ENCODE assay signal across 17 mouse cellular contexts in genomic region chr14:30425876-30426275, GRCm38 (mm10). TPM values are rescaled to one million over a fixed set of nuclear protein-coding genes. Genes with fewer than 3 reads are reported as not detected.
DNase-seq lines count a peak whose midpoint lies in the region; ATAC-seq and TF ChIP-seq lines count a peak whose summit lies in the region.
"Had no signal": no experiment of that assay in that cellular context is flagged by ENCODE, and none has a peak within 500 bp of the region (broad histone marks: within the 10 kb centered on the region; RNA-seq: fewer than 3 reads in every experiment).

No protein-coding gene starts in this region.

- H3K27me3 ChIP-seq in heart, embryonic 13.5 days (replicated peaks) = no peaks in the 10 kb centered on the region
- no peaks in the 10 kb centered on the region for H3K27me3 ChIP-seq in heart, embryonic 10.5 days (ENCODE audit: insufficient read depth, poor library complexity, severe bottlenecking)
- H3K27me3 ChIP-seq in hindbrain, embryonic 12.5 days = no peaks in the 10 kb centered on the region
- no peaks in the 10 kb centered on the region for H3K27me3 ChIP-seq in neural tube, embryonic 13.5 days
- H3K27me3 ChIP-seq: embryonic facial prominence, embryonic 13.5 days had no signal

- TF ChIP-seq CTCF in brain, embryonic 14.5 days (IDR thresholded peaks at IDR 0.05; ENCODE audit: borderline replicate concordance, extremely low read depth, insufficient read depth, insufficient read length) = no peak
- no peak for TF ChIP-seq CTCF in left cerebral cortex, adult 2 months (IDR thresholded peaks at IDR 0.05)

- no peak overlapping the region for H3K4me3 ChIP-seq in heart, embryonic 13.5 days
- H3K4me3 ChIP-seq in heart, embryonic 10.5 days = no peak overlapping the region
- H3K4me3 ChIP-seq in hindbrain, embryonic 12.5 days = no peak overlapping the region
- no peak overlapping the region for H3K4me3 ChIP-seq in neural tube, embryonic 13.5 days
- no peak overlapping the region for H3K4me3 ChIP-seq in left cerebral cortex, adult 2 months
- H3K4me3 ChIP-seq: embryonic facial prominence, embryonic 13.5 days had no signal

- no peak overlapping the region for H3K27ac ChIP-seq in heart, embryonic 13.5 days (replicated peaks)
- H3K27ac ChIP-seq in heart, embryonic 10.5 days = no peak overlapping the region
- H3K27ac ChIP-seq in hindbrain, embryonic 12.5 days = peak overlapping the region; percentile 55
- no peak overlapping the region for H3K27ac ChIP-seq in neural tube, embryonic 13.5 days (replicated peaks)
- H3K27ac ChIP-seq in left cerebral cortex, adult 2 months = no peak overlapping the region
- H3K27ac ChIP-seq: embryonic facial prominence, embryonic 13.5 days; kidney, postnatal 0 days had no signal

- 28% methylated on average over 4 of the region's 4 CpGs for WGBS in heart, embryonic 13.5 days
- WGBS in heart, embryonic 10.5 days = 35% methylated on average over 4 of the region's 4 CpGs
- WGBS in hindbrain, embryonic 12.5 days = 31% methylated on average over 4 of the region's 4 CpGs
- WGBS in neural tube, embryonic 13.5 days = 25% methylated on average over 4 of the region's 4 CpGs

- ATAC-seq in heart, embryonic 13.5 days (ENCODE audit: extremely low read depth, insufficient number of reproducible peaks, low FRiP score, low TSS enrichment) = no peak
- ATAC-seq in hindbrain, embryonic 12.5 days (ENCODE audit: low FRiP score) = peak; percentile 67
- peak; percentile 61; the same call in 1 of the 2 replicates for ATAC-seq in neural tube, embryonic 13.5 days (ENCODE audit: low read depth)
- ATAC-seq: intestine, postnatal 0 days had no signal

- H3K9me3 ChIP-seq in heart, embryonic 13.5 days = no peaks in the 10 kb centered on the region
- no peaks in the 10 kb centered on the region for H3K9me3 ChIP-seq in heart, embryonic 10.5 days
- H3K9me3 ChIP-seq in hindbrain, embryonic 12.5 days (replicated peaks) = no peaks in the 10 kb centered on the region
- H3K9me3 ChIP-seq in neural tube, embryonic 13.5 days = no peaks in the 10 kb centered on the region
- H3K9me3 ChIP-seq: embryonic facial prominence, embryonic 13.5 days had no signal

- H3K4me2 ChIP-seq in heart, embryonic 13.5 days = peak overlapping the region; percentile 33; the same call in 1 of the 2 replicates
- no peak overlapping the region for H3K4me2 ChIP-seq in hindbrain, embryonic 12.5 days (replicated peaks)
- no peak overlapping the region for H3K4me2 ChIP-seq in neural tube, embryonic 13.5 days
- H3K4me2 ChIP-seq: embryonic facial prominence, embryonic 13.5 days had no signal

- intact Hi-C loops in left cerebral cortex, adult 2 months (cut with DNase I) = no loop called here

- no peak for DNase-seq in heart, embryonic 10.5 days (ENCODE audit: low spot score)
- DNase-seq in brain, embryonic 14.5 days (ENCODE audit: low read depth) = peak; percentile 54
- DNase-seq in left cerebral cortex, adult 2 months (ENCODE audit: extremely low spot score in 1 of 2, low spot score in 2 of 2) = no peak
- DNase-seq in layer of hippocampus, adult 11-12 months (ENCODE audit: low spot score) = no peak
- DNase-seq: cerebellum, adult 8-10 months; gastrocnemius, postnatal 10 days; liver; lung, adult 18-20 months; lung, postnatal 14 days; right cerebral cortex, postnatal 4 days; thymus, adult 2 months had no signal

- peaks cover 38% of the 10 kb centered on the region for H3K4me1 ChIP-seq in heart, embryonic 13.5 days
- peaks cover 51% of the 10 kb centered on the region for H3K4me1 ChIP-seq in heart, embryonic 10.5 days
- H3K4me1 ChIP-seq in hindbrain, embryonic 12.5 days = peaks cover 14% of the 10 kb centered on the region; the same call in 1 of the 2 replicates
- H3K4me1 ChIP-seq in neural tube, embryonic 13.5 days (replicated peaks) = peaks cover 15% of the 10 kb centered on the region

- H3K36me3 ChIP-seq in heart, embryonic 13.5 days = no peaks in the 10 kb centered on the region
- no peaks in the 10 kb centered on the region for H3K36me3 ChIP-seq in heart, embryonic 10.5 days
- no peaks in the 10 kb centered on the region for H3K36me3 ChIP-seq in hindbrain, embryonic 12.5 days
- H3K36me3 ChIP-seq in neural tube, embryonic 13.5 days = no peaks in the 10 kb centered on the region
- H3K36me3 ChIP-seq: embryonic facial prominence, embryonic 13.5 days had no signal

- no peak overlapping the region for H3K9ac ChIP-seq in heart, embryonic 13.5 days
- no peak overlapping the region for H3K9ac ChIP-seq in hindbrain, embryonic 12.5 days
- no peak overlapping the region for H3K9ac ChIP-seq in neural tube, embryonic 13.5 days
- H3K9ac ChIP-seq: embryonic facial prominence, embryonic 13.5 days had no signal

- no peak for TF ChIP-seq POLR2A in brain, embryonic 14.5 days (IDR thresholded peaks at IDR 0.05; ENCODE audit: borderline replicate concordance, extremely low read depth, insufficient read depth, insufficient read length, poor library complexity, severe bottlenecking)

RNA-seq across cellular contexts. Expression of gene Dcp1a, which starts 53.5 kb away (rescaled TPM):
- polyA plus RNA-seq in heart, embryonic 13.5 days (2015; fragmentation: Nextera tagmentation; extraction: Ambion mirVana) = 16.1 and 17.2 TPM in 2 replicates
- polyA plus RNA-seq in heart, embryonic 10.5 days (2016; fragmentation: Nextera tagmentation; extraction: Ambion mirVana) = 24.2 and 24.8 TPM in 2 replicates
- polyA plus RNA-seq in brain, embryonic 14.5 days (2012; rRNA removed) = 33.5 and 35.4 TPM in 2 replicates
- 29.2 and 30.6 TPM in 2 replicates for polyA plus RNA-seq in hindbrain, embryonic 12.5 days (2016; fragmentation: Nextera tagmentation; extraction: Ambion mirVana)
- 19.0 and 20.0 TPM in 2 replicates for polyA plus RNA-seq in neural tube, embryonic 13.5 days (2015; fragmentation: Nextera tagmentation; extraction: Ambion mirVana)
- 10 to 100 TPM; 21.4 to 24.3 TPM for total RNA-seq in left cerebral cortex, adult 2 months (2021)
